Mouse (Mus musculus): ENCODE measurements around the gene Arhgdia.

GRCm38 (mm10) chr11:120552736-120553135 is 28.7 kb downstream of the Arhgdia start:
- TF ChIP-seq EP300 (IDR thresholded peaks at IDR 0.05; ENCODE audit: insufficient read depth, low read depth, low read length) (no peak), CTCF (IDR thresholded peaks at IDR 0.05; ENCODE audit: low read depth, low read length) (no peak)
